Mouse (Mus musculus) G1E (cell line): Measurements from ENCODE around the gene Ralgps1. TPM values are rescaled to one million over a fixed set of nuclear protein-coding genes. Genes with fewer than 3 reads are reported as not detected.

Source experiments
- ATAC-seq: 2 replicates; pipeline ENCODE4 v1.8.0; 2016; ENCODE audit warnings: mild to moderate bottlenecking; ENCODE audit not compliant: insufficient number of reproducible peaks, poor library complexity, low FRiP score, severe bottlenecking; ENCODE audit errors: extremely low read depth
- DNase-seq: peaks from one replicate; pipeline ENCODE4 v3.0.0; 2012; ENCODE audit warnings: low spot score
- H3K27me3 ChIP-seq: 2 replicates; pipeline ENCODE4 v1.6.1; 2012; ENCODE audit warnings: mild to moderate bottlenecking, low read length, inconsistent platforms; ENCODE audit not compliant: insufficient read depth
- H3K36me3 ChIP-seq: replicated peaks from 2 replicates; pipeline ENCODE3; 2012; ENCODE audit warnings: mild to moderate bottlenecking, inconsistent platforms
- H3K4me1 ChIP-seq: 2 replicates; pipeline ENCODE4 v1.6.1; 2012; ENCODE audit warnings: low read depth, low read length, inconsistent platforms, mixed read lengths; ENCODE audit not compliant: insufficient read depth
- H3K4me3 ChIP-seq: 2 replicates; pipeline ENCODE4 v1.5.1; 2012; ENCODE audit warnings: low read depth, mild to moderate bottlenecking, inconsistent platforms, low read length, moderate library complexity, mixed read lengths
- H3K9me3 ChIP-seq: replicated peaks from 2 replicates; pipeline ENCODE4 v1.6.1; 2012; ENCODE audit warnings: inconsistent platforms
- CTCF ChIP-seq: IDR thresholded peaks from 2 replicates; pipeline ENCODE4 v1.5.1; 2012; ENCODE audit warnings: low read depth, low read length, inconsistent platforms, mixed read lengths
- GATA1 ChIP-seq: IDR thresholded peaks from 2 replicates; pipeline ENCODE4 v1.6.1; 2012; ENCODE audit warnings: borderline replicate concordance, low read length, inconsistent platforms, mixed read lengths
- GATA2 ChIP-seq: IDR thresholded peaks from 2 replicates; pipeline ENCODE4 v1.6.1; 2012; ENCODE audit warnings: low read depth, low read length, inconsistent platforms, borderline replicate concordance
- POLR2AphosphoS5 ChIP-seq: IDR thresholded peaks from 2 replicates; pipeline ENCODE4 v1.6.1; 2012; ENCODE audit warnings: low read depth, low read length, inconsistent platforms; ENCODE audit not compliant: insufficient replicate concordance
- TAL1 ChIP-seq: conservative IDR thresholded peaks from 2 replicates; pipeline ENCODE4 v1.6.1; 2012; ENCODE audit warnings: low read depth, low read length, inconsistent platforms, mixed read lengths
- polyA plus RNA-seq: library from polyadenylated mRNA; stranded (reverse); fragments of >175 nt; gene quantifications from 2 replicates; pipeline ENCODE4 v1.2.3, GENCODE M21; 2012
- total RNA-seq, 2 experiments: library from RNA; stranded (forward) in 1 of 2; stranded (reverse) in 1 of 2; fragments of 200-1000 nt in 1 of 2; fragments of >200 nt in 1 of 2; fragmentation: Nextera tagmentation in 1 of 2; gene quantifications; 2 replicates each; pipeline ENCODE4 v1.2.3; 2014 to 2017

Gene Ralgps1
- total and polyA plus RNA-seq, 3 experiments: 1.8 to 6.4 (median 3.4) TPM

DNA sequence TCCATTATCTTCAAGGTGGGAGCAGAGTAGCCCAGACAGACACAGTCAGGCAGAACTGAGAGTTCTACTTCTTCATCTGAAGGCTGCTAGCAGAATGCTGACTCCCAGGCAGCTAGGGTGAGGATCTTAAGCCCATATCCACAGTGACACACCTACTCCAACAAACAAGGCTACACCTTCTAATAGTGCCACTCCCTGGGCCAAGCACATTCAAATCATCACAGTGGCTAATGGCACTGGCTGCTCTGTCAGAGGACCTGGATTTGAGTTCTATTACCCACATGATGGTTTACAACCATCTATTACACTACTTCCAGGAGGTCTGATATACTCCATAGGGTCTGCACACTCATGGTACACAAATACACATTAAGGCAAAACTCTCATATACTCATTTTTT is 21.7 kb upstream of the Ralgps1 start:
- ATAC-seq: no peak
- Histone ChIP-seq H3K4me3 (no peak overlapping the region), H3K4me1 (no peaks in the 10 kb centered on the region), H3K36me3 (no peaks in the 10 kb centered on the region), H3K27me3 (peaks cover 11% of the 10 kb centered on the region), H3K9me3 (no peaks in the 10 kb centered on the region)
- no peak for DNase-seq
- no peak for TF ChIP-seq GATA1
- no peak for TF ChIP-seq POLR2AphosphoS5
- TF ChIP-seq CTCF: no peak
- TF ChIP-seq GATA2: no peak
- no peak for TF ChIP-seq TAL1

- peaks cover 11% of the 10 kb centered on the region for H3K36me3 ChIP-seq
- H3K4me3 ChIP-seq: peak overlapping the region; percentile 75; the same call in 1 of the 2 replicates
- H3K9me3 ChIP-seq: no peaks in the 10 kb centered on the region
- TF ChIP-seq CTCF (no peak), GATA2 (no peak), GATA1 (no peak), POLR2AphosphoS5 (no peak), TAL1 (no peak)
- no peak for ATAC-seq
- peaks cover 13% of the 10 kb centered on the region for H3K27me3 ChIP-seq
- peaks cover 10% of the 10 kb centered on the region for H3K4me1 ChIP-seq
- no peak for DNase-seq
Measured at GRCm38 (mm10) chr2:33371648-33372408, 542 bp upstream of the Ralgps1 start.

DNA sequence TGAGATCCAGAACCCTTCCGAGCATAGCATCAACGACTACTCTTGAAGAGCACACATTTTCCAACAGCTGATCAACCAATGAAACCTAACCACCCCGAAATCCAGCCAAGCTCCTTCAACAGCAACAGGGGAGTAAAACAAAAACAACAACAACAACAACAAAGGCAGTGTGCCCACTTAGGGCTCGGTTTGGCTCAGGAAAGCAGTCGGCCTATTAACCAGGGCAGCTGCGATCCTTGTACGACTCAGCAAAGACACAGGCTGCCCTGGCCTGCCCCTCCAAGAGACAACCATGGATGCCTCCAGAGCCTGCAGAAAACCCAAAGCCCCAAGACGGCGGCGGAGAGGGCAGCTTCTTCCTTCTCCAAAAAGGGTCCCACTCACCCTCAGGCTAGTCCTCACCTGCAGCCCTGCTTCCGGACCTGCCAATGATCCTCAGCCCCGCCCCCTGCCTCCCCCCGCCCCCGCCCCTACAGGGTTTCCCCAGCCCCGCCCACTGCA is 960 bp downstream of the Ralgps1 start:
- Histone ChIP-seq H3K4me1 (peaks cover 10% of the 10 kb centered on the region), H3K9me3 (no peaks in the 10 kb centered on the region), H3K27me3 (peaks cover 11% of the 10 kb centered on the region), H3K36me3 (peaks cover 18% of the 10 kb centered on the region), H3K4me3 (peak overlapping the region; percentile 75)
- DNase-seq (no peak), ATAC-seq (no peak)
- TF ChIP-seq GATA1: no peak

- ATAC-seq (no peak), DNase-seq (no peak)
- Histone ChIP-seq H3K36me3 (peaks cover 20% of the 10 kb centered on the region), H3K27me3 (peaks cover 5% of the 10 kb centered on the region), H3K9me3 (no peaks in the 10 kb centered on the region), H3K4me1 (peaks cover 10% of the 10 kb centered on the region), H3K4me3 (no peak overlapping the region)
- TF ChIP-seq CTCF (no peak), POLR2AphosphoS5 (no peak), GATA2 (no peak), TAL1 (no peak), GATA1 (no peak)
Measured at GRCm38 (mm10) chr2:33369453-33369852, 1.8 kb downstream of the Ralgps1 start.

DNA sequence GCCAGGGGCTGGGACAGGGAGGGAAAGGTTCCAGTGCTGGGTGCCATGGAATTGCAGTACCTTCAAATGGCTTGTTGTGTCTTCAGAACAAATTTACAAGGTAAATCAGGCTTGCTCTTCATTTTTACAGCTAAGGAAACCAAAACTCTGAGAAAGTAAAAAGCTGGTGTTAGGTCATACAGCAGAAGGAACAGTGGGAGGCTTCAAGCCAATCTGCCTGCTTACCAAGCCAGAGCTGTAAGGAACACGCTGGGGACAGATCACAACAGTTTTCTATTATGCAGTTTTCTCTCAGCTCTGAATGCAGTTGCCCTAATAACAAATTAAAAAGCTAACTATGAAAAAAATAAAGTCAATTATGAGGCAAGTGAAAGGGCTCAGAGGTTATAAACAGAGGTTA is 2.8 kb downstream of the Ralgps1 start:
- H3K9me3 ChIP-seq: no peaks in the 10 kb centered on the region
- no peaks in the 10 kb centered on the region for H3K27me3 ChIP-seq
- TF ChIP-seq GATA2: no peak
- no peak for TF ChIP-seq POLR2AphosphoS5
- TF ChIP-seq CTCF: no peak
- TF ChIP-seq TAL1: no peak
- TF ChIP-seq GATA1: no peak
- no peak for ATAC-seq
- no peak overlapping the region for H3K4me3 ChIP-seq
- no peak for DNase-seq
- H3K36me3 ChIP-seq: peaks cover 24% of the 10 kb centered on the region
- peaks cover 10% of the 10 kb centered on the region for H3K4me1 ChIP-seq

DNA sequence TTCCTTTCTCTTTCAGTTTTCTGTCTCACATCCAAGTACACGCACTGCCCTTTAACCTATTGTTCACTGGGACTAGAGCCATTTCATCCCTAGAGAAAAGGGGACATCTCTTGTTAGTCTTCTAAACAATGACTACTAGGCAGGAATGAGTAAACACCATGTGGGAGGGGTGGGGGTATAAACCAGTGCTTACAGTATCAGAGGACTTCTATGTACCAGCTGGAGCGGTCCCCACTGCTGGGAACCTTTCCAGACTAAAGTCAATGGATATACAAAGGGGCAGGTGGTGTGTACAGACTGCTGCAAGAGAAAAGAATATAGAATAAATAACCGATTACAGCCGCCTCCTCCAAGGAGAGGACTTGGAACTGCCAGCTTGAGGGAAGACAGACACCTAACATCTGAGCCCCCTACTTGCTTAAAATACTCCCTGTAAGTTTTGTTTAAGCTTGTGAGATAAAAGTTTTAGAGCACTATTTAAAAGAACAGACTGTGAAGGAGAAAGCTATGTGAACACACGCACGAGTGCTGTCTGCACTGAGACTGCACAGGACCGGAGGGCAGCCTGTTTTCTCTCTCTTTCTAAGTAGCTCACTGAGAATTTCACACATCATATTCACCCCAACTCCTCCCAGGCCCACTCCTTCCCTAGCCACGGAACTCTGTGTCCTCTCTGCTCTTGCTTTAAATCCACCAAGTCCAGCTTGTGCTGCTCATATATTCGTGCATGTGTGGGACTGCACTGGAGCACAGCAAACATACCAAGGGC is 5.4 kb downstream of the Ralgps1 start:
- H3K9me3 ChIP-seq: no peaks in the 10 kb centered on the region
- no peak for TF ChIP-seq GATA1
- TF ChIP-seq POLR2AphosphoS5: no peak
- TF ChIP-seq GATA2: no peak
- no peak for TF ChIP-seq TAL1
- no peak for TF ChIP-seq CTCF
- no peak overlapping the region for H3K4me3 ChIP-seq
- peaks cover 12% of the 10 kb centered on the region for H3K4me1 ChIP-seq
- ATAC-seq (no peak), DNase-seq (no peak)
- H3K36me3 ChIP-seq: peaks cover 24% of the 10 kb centered on the region
- H3K27me3 ChIP-seq: peaks cover 6% of the 10 kb centered on the region
